Comparison of ENCODE assay signal across 8 mouse cellular contexts in the genomic region with DNA sequence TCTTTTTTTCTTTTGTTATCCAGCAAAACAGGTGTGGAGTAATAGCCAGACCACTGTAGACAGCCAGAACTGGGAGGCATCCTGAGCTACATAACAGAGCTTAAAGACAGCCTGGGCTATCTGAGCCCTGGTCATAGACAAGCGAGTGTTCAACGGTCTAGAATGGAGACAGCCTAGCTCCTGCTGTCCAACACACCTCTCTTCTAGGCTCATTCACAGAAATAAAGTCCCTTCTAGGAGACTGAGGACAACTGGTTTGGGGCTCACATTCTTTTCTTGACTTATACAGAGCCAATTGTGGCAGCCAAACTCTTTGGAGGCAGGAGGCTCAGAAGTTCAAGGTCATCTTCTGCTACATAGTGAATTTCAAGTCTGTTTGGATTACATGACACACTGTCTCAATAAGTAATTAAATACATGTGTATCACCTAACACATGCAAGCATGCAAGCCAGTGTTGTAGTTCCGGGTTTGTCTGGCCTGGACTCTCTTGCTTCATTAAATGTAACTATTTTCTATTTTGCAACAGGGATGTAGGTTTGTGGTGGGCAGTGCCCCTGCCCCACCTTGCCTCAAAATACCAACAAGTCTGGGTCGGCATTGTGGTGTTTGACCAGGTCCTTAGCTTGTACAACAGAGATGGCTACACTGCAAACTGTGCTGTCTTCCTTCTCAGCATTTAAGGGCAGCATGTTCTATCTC. TPM values are rescaled to one million over a fixed set of nuclear protein-coding genes. Genes with fewer than 3 reads are reported as not detected.
A peak's percentile ranks its signal among the peaks of the same experiment; 100 is the strongest.
DNase-seq lines count a peak whose midpoint lies in the region; ATAC-seq lines count a peak whose summit lies in the region.

No protein-coding gene starts in this region.

- WGBS in heart, embryonic 15.5 days, result 53% methylated on average over 4 of the region's 4 CpGs
- 79% methylated on average over 4 of the region's 4 CpGs for WGBS in hindbrain, embryonic 14.5 days
- 72% methylated on average over 4 of the region's 4 CpGs for WGBS in midbrain, embryonic 12.5 days

- peak overlapping the region; percentile 59 for H3K4me3 ChIP-seq in heart, embryonic 15.5 days
- H3K4me3 ChIP-seq in hindbrain, embryonic 14.5 days (replicated peaks; ENCODE audit: low read length), result peak overlapping the region; percentile 41; the same call in 1 of the 2 replicates
- H3K4me3 ChIP-seq in midbrain, embryonic 12.5 days, result no peak overlapping the region; the same call in 1 of the 2 replicates

- peak overlapping the region; percentile 71 for H3K27ac ChIP-seq in heart, embryonic 15.5 days
- peak overlapping the region; percentile 68; the same call in 1 of the 2 replicates for H3K27ac ChIP-seq in hindbrain, embryonic 14.5 days
- H3K27ac ChIP-seq in midbrain, embryonic 12.5 days (replicated peaks), result no peak overlapping the region

- ATAC-seq in heart, embryonic 15.5 days (replicated peaks; ENCODE audit: insufficient number of reproducible peaks, insufficient read depth, low FRiP score, low read depth), result no peak
- no peak for ATAC-seq in hindbrain, embryonic 14.5 days (ENCODE audit: low FRiP score)
- ATAC-seq in midbrain, embryonic 12.5 days (ENCODE audit: low FRiP score, low read depth), result no peak
- no peak for ATAC-seq in frontal cortex, adult (ENCODE audit: low TSS enrichment)
- no peak for ATAC-seq in erythroid progenitor cell, adult 5-6 weeks (replicated peaks; ENCODE audit: low FRiP score, poor library complexity, severe bottlenecking)

- H3K27me3 ChIP-seq in heart, embryonic 15.5 days, result no peaks in the 10 kb centered on the region
- no peaks in the 10 kb centered on the region for H3K27me3 ChIP-seq in hindbrain, embryonic 14.5 days (ENCODE audit: control insufficient read depth, insufficient read depth, low read length)
- peaks cover 7% of the 10 kb centered on the region; the same call in 1 of the 2 replicates for H3K27me3 ChIP-seq in midbrain, embryonic 12.5 days

- peaks cover 6% of the 10 kb centered on the region; the same call in 1 of the 2 replicates for H3K4me1 ChIP-seq in heart, embryonic 15.5 days (replicated peaks)
- no peaks in the 10 kb centered on the region for H3K4me1 ChIP-seq in hindbrain, embryonic 14.5 days (replicated peaks; ENCODE audit: control insufficient read depth, insufficient read depth, low read length)
- peaks cover 11% of the 10 kb centered on the region; the same call in 1 of the 2 replicates for H3K4me1 ChIP-seq in midbrain, embryonic 12.5 days

- H3K4me2 ChIP-seq in heart, embryonic 15.5 days, result peak overlapping the region; percentile 81
- peak overlapping the region; percentile 61 for H3K4me2 ChIP-seq in hindbrain, embryonic 14.5 days (replicated peaks)
- peak overlapping the region; percentile 74 for H3K4me2 ChIP-seq in midbrain, embryonic 12.5 days (replicated peaks)

- H3K36me3 ChIP-seq in heart, embryonic 15.5 days, result no peaks in the 10 kb centered on the region
- H3K36me3 ChIP-seq in hindbrain, embryonic 14.5 days (replicated peaks; ENCODE audit: control insufficient read depth, insufficient read depth), result no peaks in the 10 kb centered on the region
- no peaks in the 10 kb centered on the region for H3K36me3 ChIP-seq in midbrain, embryonic 12.5 days

- H3K9ac ChIP-seq in heart, embryonic 15.5 days, result peak overlapping the region; percentile 65; the same call in 1 of the 2 replicates
- peak overlapping the region; percentile 71; the same call in 1 of the 2 replicates for H3K9ac ChIP-seq in hindbrain, embryonic 14.5 days
- H3K9ac ChIP-seq in midbrain, embryonic 12.5 days (replicated peaks), result no peak overlapping the region

- no peaks in the 10 kb centered on the region for H3K9me3 ChIP-seq in heart, embryonic 15.5 days (replicated peaks)
- no peaks in the 10 kb centered on the region for H3K9me3 ChIP-seq in hindbrain, embryonic 14.5 days (ENCODE audit: control insufficient read depth, low read length)
- no peaks in the 10 kb centered on the region for H3K9me3 ChIP-seq in midbrain, embryonic 12.5 days

- no peak for DNase-seq in heart, postnatal 4 days
- DNase-seq in NIH3T3 (ENCODE audit: low read depth), result peak; percentile 23
- no peak for DNase-seq in hindbrain, embryonic 14.5 days (ENCODE audit: low spot score)
- no peak for DNase-seq in cerebellum, postnatal 36 days

RNA-seq across cellular contexts. Expression of a gene that starts 37.4 kb away (rescaled TPM):
- 2.7 and 3.2 TPM in 2 replicates for polyA plus RNA-seq in heart, embryonic 15.5 days (2015; fragmentation: Nextera tagmentation; extraction: Ambion mirVana)
- 10 to 100 TPM; 18.8 to 19.3 TPM for total RNA-seq in heart, postnatal 4 days (2021)
- polyA plus RNA-seq in hindbrain, embryonic 14.5 days (2014; fragmentation: Nextera tagmentation; extraction: Ambion mirVana), result 0.98 and 1.5 TPM in 2 replicates
- polyA plus RNA-seq in midbrain, embryonic 12.5 days (2016; fragmentation: Nextera tagmentation; extraction: Ambion mirVana), result 3.0 and 3.5 TPM in 2 replicates
- total RNA-seq in erythroid progenitor cell, adult 5-6 weeks (2015; ENCODE audit: low replicate concordance), result 19.7 and 20.9 TPM in 2 replicates
- 25.7 and 33.9 TPM in 2 replicates for total RNA-seq in erythroid progenitor cell, adult 5-6 weeks (2017; ENCODE audit: low replicate concordance)
